Mouse (Mus musculus) limb, embryonic 13.5 days (tissue): Measurements from ENCODE around the gene Gpd2. TPM values are rescaled to one million over a fixed set of nuclear protein-coding genes. Genes with fewer than 3 reads are reported as not detected.

Experiments used
- ATAC-seq: fragments of 200-750 bp; cut with Nextera tagmentation; 2 replicates; pipeline ENCODE4 v1.8.0; 2017; ENCODE audit warnings: low read depth, moderate number of reproducible peaks, moderate TSS enrichment; ENCODE audit not compliant: low FRiP score
- H3K27ac ChIP-seq: fragments of 300-500 bp; sonication (generic); 2 replicates; pipeline ENCODE4 v1.5.1; 2015; ENCODE audit warnings: inconsistent platforms, mild to moderate bottlenecking, moderate library complexity
- H3K27me3 ChIP-seq: fragments of 300-500 bp; sonication (generic); 2 replicates; pipeline ENCODE4 v1.6.1; 2015; ENCODE audit warnings: mild to moderate bottlenecking, inconsistent platforms
- H3K36me3 ChIP-seq: fragments of 300-500 bp; sonication (generic); 2 replicates; pipeline ENCODE4 v1.6.1; 2015; ENCODE audit warnings: inconsistent platforms, mild to moderate bottlenecking, moderate library complexity
- H3K4me1 ChIP-seq: fragments of 300-500 bp; sonication (generic); 2 replicates; pipeline ENCODE4 v1.6.1; 2015; ENCODE audit warnings: inconsistent platforms
- H3K4me2 ChIP-seq: fragments of 300-500 bp; sonication (generic); replicated peaks from 2 replicates; pipeline ENCODE4 v1.6.1; 2015; ENCODE audit warnings: inconsistent platforms, mild to moderate bottlenecking, moderate library complexity
- H3K4me3 ChIP-seq: fragments of 300-500 bp; sonication (generic); 2 replicates; pipeline ENCODE4 v1.5.1; 2015; ENCODE audit warnings: moderate library complexity, mild to moderate bottlenecking, inconsistent platforms
- H3K9ac ChIP-seq: fragments of 300-500 bp; sonication (generic); 2 replicates; pipeline ENCODE4 v1.6.1; 2015; ENCODE audit warnings: mild to moderate bottlenecking, inconsistent platforms
- H3K9me3 ChIP-seq: fragments of 300-500 bp; sonication (generic); 2 replicates; pipeline ENCODE4 v1.6.1; 2016; ENCODE audit warnings: inconsistent platforms
- WGBS: fragments of 180-500 bp; shearing (Covaris S2); methylation state at CpG from one replicate; pipeline ENCODE4 v1.1.7; 2015; 5-methylcytosine and 5-hydroxymethylcytosine counted together
- polyA plus RNA-seq: library from polyadenylated mRNA; unstranded; fragments of >200 nt; fragmentation: Nextera tagmentation; extraction: Ambion mirVana; gene quantifications from 2 replicates; pipeline ENCODE4 v1.2.1, GENCODE M21; 2015

Gpd2 gene
- polyA plus RNA-seq, 1 experiment from 2014 or later, result 14.3 TPM

DNA sequence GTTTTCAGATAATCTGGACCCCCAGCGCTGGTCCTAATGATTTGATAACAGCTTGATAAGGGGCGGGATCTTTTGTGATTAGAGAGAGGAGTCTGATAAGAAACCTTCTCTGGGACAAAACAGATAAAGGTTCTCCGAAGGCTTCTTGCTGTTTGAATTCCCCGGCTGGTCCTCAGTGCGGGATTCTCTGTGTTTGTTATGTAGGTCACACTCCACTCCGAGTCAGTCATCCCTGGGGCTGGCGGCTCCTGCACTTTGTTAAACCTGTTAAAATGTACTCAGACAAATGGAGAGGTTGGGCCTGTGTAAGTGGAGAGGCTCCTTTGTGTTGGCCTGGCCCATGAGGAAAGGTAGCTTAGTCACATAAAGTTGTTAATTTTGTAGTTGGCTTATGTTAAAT lies 91.9 kb downstream of the Gpd2 start:
- 73% methylated on average over 7 of the region's 7 CpGs for WGBS

DNA sequence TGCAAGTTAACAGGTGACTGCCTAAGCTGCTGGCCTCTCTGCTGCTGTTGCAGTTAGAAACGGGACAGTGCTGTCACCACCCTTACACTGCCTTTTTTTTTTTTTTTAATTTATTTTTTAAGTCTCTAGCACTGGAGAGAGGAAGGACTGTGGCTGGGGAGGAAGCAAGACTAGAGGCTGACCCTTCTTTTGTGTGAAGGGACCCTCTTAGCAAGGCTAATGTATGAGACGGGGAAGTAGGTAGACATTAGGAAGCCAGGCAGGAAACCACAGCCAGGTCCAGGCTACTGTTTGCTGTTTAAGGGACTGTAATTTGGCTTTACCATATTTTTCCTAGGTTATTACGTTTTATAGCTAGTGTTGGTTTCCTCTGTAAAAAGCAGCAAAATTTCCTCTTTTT lies 93.4 kb downstream of the Gpd2 start:
- Histone ChIP-seq H3K4me3 (no peak overlapping the region), H3K9ac (no peak overlapping the region), H3K4me2 (no peak overlapping the region), H3K27ac (no peak overlapping the region), H3K36me3 (no peaks in the 10 kb centered on the region), H3K9me3 (no peaks in the 10 kb centered on the region), H3K27me3 (no peaks in the 10 kb centered on the region), H3K4me1 (peaks cover 4% of the 10 kb centered on the region; the same call in 1 of the 2 replicates)
- ATAC-seq, result no peak
- 39% methylated on average over 3 of the region's 3 CpGs for WGBS

More for the DNA sequence above, 91.9 kb downstream of the Gpd2 start:
- Histone ChIP-seq H3K27ac (no peak overlapping the region), H3K36me3 (no peaks in the 10 kb centered on the region), H3K4me1 (peaks cover 4% of the 10 kb centered on the region; the same call in 1 of the 2 replicates), H3K27me3 (no peaks in the 10 kb centered on the region), H3K4me2 (no peak overlapping the region), H3K9ac (no peak overlapping the region), H3K9me3 (0 out of 2 replicates have a peak, but pooled peaks cover 4% of the 10 kb centered on the region), H3K4me3 (no peak overlapping the region)
- ATAC-seq, result no peak

DNA sequence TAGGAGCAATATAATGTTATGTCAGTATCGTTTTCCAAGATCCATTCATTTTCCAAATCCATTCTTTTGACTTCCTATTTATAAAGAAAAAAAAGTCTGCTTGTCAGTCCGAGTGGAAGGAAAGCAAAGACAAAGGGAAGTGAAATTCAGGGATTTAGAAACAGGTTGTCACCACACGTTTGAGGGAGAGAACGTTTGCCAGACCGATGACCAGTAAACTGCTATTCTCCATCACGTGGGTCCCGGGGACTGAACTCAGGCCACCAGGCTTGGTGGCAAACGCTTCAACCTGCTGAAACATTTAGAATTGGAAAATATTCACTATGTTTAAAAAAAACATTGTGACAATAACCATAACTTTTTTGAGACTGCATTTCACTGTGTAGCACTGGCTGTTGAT lies 93.8 kb downstream of the Gpd2 start:
- Histone ChIP-seq H3K9ac (no peak overlapping the region), H3K4me1 (peaks cover 4% of the 10 kb centered on the region; the same call in 1 of the 2 replicates), H3K4me3 (no peak overlapping the region), H3K4me2 (no peak overlapping the region), H3K27ac (no peak overlapping the region), H3K9me3 (no peaks in the 10 kb centered on the region), H3K36me3 (no peaks in the 10 kb centered on the region), H3K27me3 (no peaks in the 10 kb centered on the region)
- WGBS, result 74% methylated on average over 8 of the region's 8 CpGs
- ATAC-seq, result no peak

DNA sequence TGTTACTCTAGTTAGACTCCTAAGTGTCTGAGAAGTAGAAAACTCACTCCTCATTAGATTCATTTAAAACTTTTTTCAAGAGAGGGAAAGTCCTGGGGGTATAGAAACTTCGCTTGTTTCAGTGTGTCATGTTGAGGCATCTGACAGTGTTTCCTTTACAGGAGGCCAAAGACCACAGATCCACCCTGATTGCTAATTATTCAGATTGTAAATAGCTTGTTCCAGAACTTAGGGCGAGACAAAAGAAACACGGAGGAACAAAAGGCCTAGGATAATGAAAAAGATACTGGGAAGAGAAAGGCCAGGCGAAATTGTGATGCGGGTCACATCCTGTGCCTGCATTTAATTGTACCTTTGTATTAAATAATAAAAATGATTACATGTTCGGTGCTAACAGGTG lies 96.0 kb downstream of the Gpd2 start:
- no peak overlapping the region for H3K9ac ChIP-seq
- no peaks in the 10 kb centered on the region for H3K27me3 ChIP-seq
- no peak for ATAC-seq
- peaks cover 12% of the 10 kb centered on the region; the same call in 1 of the 2 replicates for H3K4me1 ChIP-seq
- no peak overlapping the region for H3K4me2 ChIP-seq
- 82% methylated on average over 6 of the region's 6 CpGs for WGBS
- H3K9me3 ChIP-seq, result no peaks in the 10 kb centered on the region
- H3K4me3 ChIP-seq, result no peak overlapping the region
- no peaks in the 10 kb centered on the region for H3K36me3 ChIP-seq
- H3K27ac ChIP-seq, result no peak overlapping the region

DNA sequence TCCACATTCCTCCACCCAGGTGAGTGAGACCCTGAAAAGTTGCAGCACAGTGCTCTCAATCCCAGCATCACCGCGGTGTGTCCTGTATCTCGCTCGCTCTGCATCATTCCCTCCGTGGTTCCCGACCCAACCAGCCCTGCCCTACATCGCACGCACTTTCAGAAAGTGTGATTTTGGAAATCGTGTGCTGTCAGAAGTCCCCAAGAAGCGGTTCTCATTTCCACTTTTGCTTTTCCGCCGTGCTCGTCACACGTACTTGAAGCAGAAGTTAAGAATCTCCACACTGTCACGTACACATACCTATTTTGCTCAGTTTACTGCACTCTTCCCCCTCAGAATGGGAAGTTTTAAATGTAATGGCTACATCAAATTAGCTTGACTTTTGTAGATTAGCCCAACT lies 98.0 kb downstream of the Gpd2 start:
- H3K27me3 ChIP-seq, result no peaks in the 10 kb centered on the region
- WGBS, result 93% methylated on average over 15 of the region's 15 CpGs
- H3K36me3 ChIP-seq, result no peaks in the 10 kb centered on the region
- no peak overlapping the region for H3K27ac ChIP-seq
- H3K4me2 ChIP-seq, result no peak overlapping the region
- H3K4me1 ChIP-seq, result peaks cover 14% of the 10 kb centered on the region; the same call in 1 of the 2 replicates
- no peaks in the 10 kb centered on the region for H3K9me3 ChIP-seq
- no peak for ATAC-seq
- no peak overlapping the region for H3K9ac ChIP-seq
- no peak overlapping the region for H3K4me3 ChIP-seq

DNA sequence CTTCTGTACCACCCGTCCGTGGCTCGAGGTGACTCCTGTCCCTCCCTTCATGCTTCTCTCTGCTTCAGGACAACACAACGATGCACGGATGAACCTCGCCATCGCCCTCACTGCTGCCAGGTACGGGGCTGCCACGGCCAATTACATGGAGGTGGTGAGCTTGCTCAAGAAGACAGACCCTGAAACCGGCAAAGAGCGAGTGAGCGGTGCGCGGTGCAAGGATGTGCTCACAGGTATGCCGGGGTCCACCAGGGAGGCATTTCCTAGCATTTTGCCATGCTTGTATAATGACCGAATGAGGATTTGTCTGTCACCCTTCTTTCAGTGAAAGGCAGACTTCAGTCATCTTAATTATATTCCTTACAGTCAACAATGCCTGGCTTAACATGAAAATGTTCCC lies 101.3 kb downstream of the Gpd2 start:
- Histone ChIP-seq H3K4me1 (peaks cover 21% of the 10 kb centered on the region), H3K27me3 (no peaks in the 10 kb centered on the region), H3K4me3 (no peak overlapping the region), H3K36me3 (no peaks in the 10 kb centered on the region), H3K9ac (no peak overlapping the region), H3K9me3 (no peaks in the 10 kb centered on the region), H3K4me2 (no peak overlapping the region), H3K27ac (no peak overlapping the region)
- ATAC-seq, result no peak
- 93% methylated on average over 16 of the region's 16 CpGs for WGBS

DNA sequence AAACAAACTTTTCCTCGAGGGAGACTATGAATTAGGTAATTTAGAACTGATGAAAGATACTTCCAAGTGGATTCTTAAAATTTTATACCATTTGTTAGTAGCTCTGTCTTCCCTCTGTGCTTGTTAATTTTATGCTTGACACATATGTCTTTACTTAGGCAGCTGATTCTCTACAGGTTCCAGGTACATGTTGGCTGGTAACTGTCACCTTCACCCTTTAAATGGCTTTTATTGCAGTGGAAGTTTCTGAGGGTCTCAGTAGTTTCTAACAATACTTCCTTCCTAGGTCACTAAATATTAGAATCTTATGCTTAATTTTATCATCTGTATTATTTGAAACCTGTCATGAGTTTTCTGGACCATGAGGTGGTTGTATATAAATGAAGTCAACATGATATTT lies 105.5 kb downstream of the Gpd2 start:
- no peak overlapping the region for H3K9ac ChIP-seq
- peaks cover 6% of the 10 kb centered on the region for H3K36me3 ChIP-seq
- no peaks in the 10 kb centered on the region for H3K9me3 ChIP-seq
- no peak overlapping the region for H3K4me2 ChIP-seq
- no peak overlapping the region for H3K4me3 ChIP-seq
- WGBS, result 9% methylated on average over 1 of the region's 1 CpGs
- ATAC-seq, result no peak
- no peaks in the 10 kb centered on the region for H3K27me3 ChIP-seq
- no peak overlapping the region for H3K27ac ChIP-seq
- peaks cover 13% of the 10 kb centered on the region for H3K4me1 ChIP-seq

DNA sequence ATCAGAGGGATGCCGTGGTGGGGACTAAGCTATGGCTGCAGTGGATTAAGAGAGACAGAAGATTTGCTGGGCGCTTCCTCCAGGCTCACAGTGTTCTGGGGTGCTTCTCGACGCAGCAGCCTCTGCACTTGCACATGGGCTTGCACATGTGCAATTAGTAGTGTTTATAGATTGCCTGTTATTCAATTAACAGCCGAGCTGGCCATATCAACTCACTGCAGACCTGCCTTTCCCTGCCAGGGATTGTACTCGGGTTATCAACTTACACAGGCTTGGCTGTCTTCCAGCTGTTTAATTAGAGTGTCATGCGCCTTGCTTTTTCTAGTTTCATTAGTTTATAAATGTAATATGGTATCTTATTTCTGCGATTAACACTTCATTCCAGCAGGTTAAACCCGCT lies 113.2 kb downstream of the Gpd2 start:
- 27% methylated on average over 9 of the region's 9 CpGs for WGBS
- ATAC-seq, result 0 out of 2 replicates have a peak, but pooled peaks have one; percentile 26
- peaks cover 12% of the 10 kb centered on the region for H3K4me1 ChIP-seq
- no peak overlapping the region for H3K4me2 ChIP-seq
- no peaks in the 10 kb centered on the region for H3K27me3 ChIP-seq
- no peaks in the 10 kb centered on the region for H3K9me3 ChIP-seq
- H3K36me3 ChIP-seq, result peaks cover 3% of the 10 kb centered on the region
- H3K27ac ChIP-seq, result no peak overlapping the region
- H3K9ac ChIP-seq, result no peak overlapping the region
- no peak overlapping the region for H3K4me3 ChIP-seq

DNA sequence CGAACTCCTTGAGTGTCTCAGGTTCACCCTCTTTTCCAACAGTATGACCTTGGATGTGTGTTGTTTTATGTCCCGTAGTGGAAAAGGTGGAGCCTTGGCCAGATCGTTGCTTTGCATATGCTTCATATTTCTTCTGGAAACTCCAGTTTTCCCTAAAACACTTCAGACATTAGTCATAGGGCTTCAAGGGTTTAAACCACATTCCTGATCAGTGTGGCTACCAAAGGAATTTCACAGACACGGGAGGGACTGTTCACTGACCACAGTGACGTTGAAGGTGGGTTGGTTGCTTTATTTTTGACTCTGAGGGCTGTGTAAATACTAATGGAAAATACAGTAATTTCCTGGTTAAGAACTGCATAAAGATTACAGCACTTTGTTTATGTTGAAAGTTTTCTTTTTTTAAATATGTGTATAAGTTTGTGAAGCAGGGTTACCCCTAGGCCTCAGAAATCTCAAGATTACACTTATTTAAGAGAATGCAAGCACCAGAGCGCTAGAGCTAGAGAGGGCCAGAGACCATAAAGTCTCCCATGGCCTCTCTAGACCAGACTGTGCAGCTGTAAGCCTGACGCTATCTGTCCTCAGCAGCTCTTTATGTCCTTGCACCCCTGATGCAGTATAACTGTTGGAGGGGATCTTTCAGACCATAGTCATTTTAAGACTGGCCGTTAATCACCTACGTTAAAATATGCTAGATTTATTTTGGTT lies 116.4 kb downstream of the Gpd2 start:
- 0 out of 2 replicates have a peak overlapping the region, but pooled peaks have one; percentile 7 for H3K27ac ChIP-seq
- H3K9me3 ChIP-seq, result no peaks in the 10 kb centered on the region
- no peak overlapping the region for H3K4me2 ChIP-seq
- peaks cover 12% of the 10 kb centered on the region for H3K4me1 ChIP-seq
- WGBS, result 68% methylated on average over 9 of the region's 9 CpGs
- 0 out of 2 replicates have a peak, but pooled peaks have one; percentile 37 for ATAC-seq
- no peak overlapping the region for H3K4me3 ChIP-seq
- no peaks in the 10 kb centered on the region for H3K27me3 ChIP-seq
- peaks cover 10% of the 10 kb centered on the region; the same call in 1 of the 2 replicates for H3K36me3 ChIP-seq
- no peak overlapping the region for H3K9ac ChIP-seq

DNA sequence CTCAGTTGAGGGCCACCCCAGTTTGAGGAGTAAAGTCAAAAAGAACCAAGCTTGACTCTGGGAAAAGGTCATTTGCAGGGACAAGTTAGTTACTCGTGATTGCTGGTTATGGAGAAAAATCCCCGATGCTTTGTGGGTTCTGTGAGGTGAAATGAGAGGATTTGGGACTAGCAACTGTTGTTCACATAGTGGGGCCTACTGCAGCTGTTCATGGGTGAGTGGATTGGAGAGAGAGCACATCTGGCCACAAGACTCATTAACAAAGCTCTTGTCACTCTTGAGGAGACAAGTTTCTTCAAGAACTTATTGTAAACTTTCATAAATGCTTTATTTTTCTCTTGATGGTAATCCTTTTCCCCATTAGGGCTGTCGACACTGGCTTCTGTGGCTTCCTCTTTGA lies 117.4 kb downstream of the Gpd2 start:
- peaks cover 12% of the 10 kb centered on the region for H3K4me1 ChIP-seq
- no peaks in the 10 kb centered on the region for H3K9me3 ChIP-seq
- no peaks in the 10 kb centered on the region for H3K27me3 ChIP-seq
- H3K4me2 ChIP-seq, result no peak overlapping the region
- 80% methylated on average over 3 of the region's 3 CpGs for WGBS
- H3K9ac ChIP-seq, result no peak overlapping the region
- no peak overlapping the region for H3K27ac ChIP-seq
- ATAC-seq, result no peak
- peaks cover 10% of the 10 kb centered on the region; the same call in 1 of the 2 replicates for H3K36me3 ChIP-seq
- H3K4me3 ChIP-seq, result no peak overlapping the region

DNA sequence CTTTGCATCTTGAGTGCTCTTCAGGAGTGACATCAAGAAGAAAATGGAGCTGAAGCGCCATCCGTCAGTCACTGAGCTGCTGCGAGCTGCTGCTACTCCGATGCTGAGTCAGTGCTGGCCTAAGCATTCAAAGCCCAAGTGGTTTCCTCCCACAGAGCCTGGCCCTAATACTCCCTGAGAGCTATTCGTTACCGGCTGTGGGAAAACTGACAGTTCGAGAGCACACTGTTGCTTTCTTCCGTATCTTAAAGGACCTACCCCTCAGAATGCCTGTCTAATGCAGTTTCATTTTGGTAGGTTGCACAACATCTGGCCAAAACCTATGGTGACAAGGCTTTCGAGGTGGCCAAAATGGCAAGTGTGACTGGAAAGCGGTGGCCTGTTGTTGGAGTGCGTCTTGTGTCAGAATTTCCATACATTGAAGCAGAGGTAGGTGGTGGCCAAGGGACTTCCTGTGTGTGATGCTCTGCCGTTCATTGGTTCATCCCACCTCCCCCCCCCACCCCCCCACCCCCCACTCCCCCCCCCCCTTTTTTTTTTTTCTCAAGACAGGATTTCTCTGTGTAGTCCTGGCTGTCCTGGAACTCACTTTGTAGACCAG lies 118.9 kb downstream of the Gpd2 start:
- no peak overlapping the region for H3K9ac ChIP-seq
- WGBS, result 84% methylated on average over 12 of the region's 12 CpGs
- no peak overlapping the region for H3K4me3 ChIP-seq
- ATAC-seq, result no peak
- no peaks in the 10 kb centered on the region for H3K9me3 ChIP-seq
- no peaks in the 10 kb centered on the region for H3K27me3 ChIP-seq
- no peaks in the 10 kb centered on the region for H3K4me1 ChIP-seq
- no peak overlapping the region for H3K27ac ChIP-seq
- H3K36me3 ChIP-seq, result peaks cover 10% of the 10 kb centered on the region; the same call in 1 of the 2 replicates
- H3K4me2 ChIP-seq, result no peak overlapping the region

DNA sequence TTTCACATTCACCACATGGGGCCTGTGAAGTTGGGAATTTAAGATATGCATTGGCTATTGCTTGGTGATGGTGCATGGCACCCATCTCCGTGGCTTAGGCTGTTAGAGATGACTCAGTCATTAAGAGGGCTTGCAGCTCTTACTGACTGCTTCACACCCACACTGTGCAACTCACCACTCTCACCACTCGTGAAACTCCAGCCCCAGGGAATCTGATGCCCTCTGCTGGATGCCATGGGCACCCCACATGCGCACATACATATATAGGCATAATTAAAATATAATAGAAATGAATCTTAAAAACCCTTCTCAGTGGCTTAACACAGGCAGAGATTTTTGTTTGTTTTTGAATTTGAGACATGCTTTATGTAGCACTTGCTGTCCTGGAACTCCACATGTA lies 125.1 kb downstream of the Gpd2 start:
- Histone ChIP-seq H3K4me1 (peaks cover 7% of the 10 kb centered on the region; the same call in 1 of the 2 replicates), H3K9me3 (no peaks in the 10 kb centered on the region), H3K4me3 (no peak overlapping the region), H3K36me3 (peaks cover 12% of the 10 kb centered on the region; the same call in 1 of the 2 replicates), H3K9ac (no peak overlapping the region), H3K27ac (no peak overlapping the region), H3K4me2 (no peak overlapping the region), H3K27me3 (no peaks in the 10 kb centered on the region)
- WGBS, result 85% methylated on average over 3 of the region's 3 CpGs
- ATAC-seq, result no peak
